Mouse (Mus musculus) stomach, postnatal 0 days (tissue): ENCODE results near the gene Nup88.

Experiments used
- CTCF ChIP-seq: IDR thresholded peaks from 2 replicates; pipeline ENCODE4 v1.5.1; 2016; ENCODE audit warnings: antibody characterized with exemption, low read depth, mild to moderate bottlenecking, moderate library complexity
- EP300 ChIP-seq: optimal IDR thresholded peaks from 2 replicates; pipeline ENCODE3; 2016; ENCODE audit warnings: antibody characterized with exemption

GRCm38 (mm10) chr11:70972586-70972985, 2.8 kb upstream of the Nup88 start:
- TF ChIP-seq CTCF (no peak), EP300 (no peak)
